Mouse (Mus musculus) liver, adult 2 months (tissue): Measurements from ENCODE around the gene Dpy19l3. TPM values are rescaled to one million over a fixed set of nuclear protein-coding genes. Genes with fewer than 3 reads are reported as not detected.
A peak's percentile ranks its signal among the peaks of the same experiment; 100 is the strongest.

ENCODE experiments used
- DNase-seq: peaks from one replicate; pipeline ENCODE4 v3.0.0-alpha.2; 2011; ENCODE audit warnings: low read depth, low spot score; ENCODE audit errors: extremely low read depth
- H3K27ac ChIP-seq: fragments of 200-500 bp; replicated peaks from 2 replicates; pipeline ENCODE4 v1.5.1; 2012; ENCODE audit warnings: low read depth, mild to moderate bottlenecking, control low read depth, inconsistent platforms, low read length; ENCODE audit not compliant: insufficient read depth
- H3K27me3 ChIP-seq: fragments of 200-500 bp; 2 replicates; pipeline ENCODE4 v1.6.1; 2012; ENCODE audit warnings: mild to moderate bottlenecking, moderate library complexity, low read length, inconsistent platforms; ENCODE audit not compliant: control insufficient read depth, insufficient read depth
- H3K36me3 ChIP-seq: fragments of 200-500 bp; 2 replicates; pipeline ENCODE4 v1.6.1; 2012; ENCODE audit warnings: low read length, inconsistent platforms; ENCODE audit not compliant: control insufficient read depth, insufficient read depth
- H3K4me1 ChIP-seq: fragments of 200-500 bp; 2 replicates; pipeline ENCODE4 v1.6.1; 2011; ENCODE audit warnings: low read length; ENCODE audit not compliant: control insufficient read depth, insufficient read depth
- H3K4me3 ChIP-seq: fragments of 200-500 bp; 2 replicates; pipeline ENCODE4 v1.5.1; 2011; ENCODE audit warnings: low read depth, mild to moderate bottlenecking, control low read depth, low read length, moderate library complexity; ENCODE audit not compliant: insufficient read depth
- H3K79me2 ChIP-seq: fragments of 200-500 bp; 2 replicates; pipeline ENCODE4 v1.6.1; 2012; ENCODE audit warnings: inconsistent platforms, mild to moderate bottlenecking, low read length, moderate library complexity; ENCODE audit not compliant: control insufficient read depth, insufficient read depth
- H3K9ac ChIP-seq: fragments of 200-500 bp; 2 replicates; pipeline ENCODE4 v1.6.1; 2012; ENCODE audit warnings: low read depth, mild to moderate bottlenecking, control low read depth, inconsistent platforms, low read length
- CTCF ChIP-seq: fragments of 200-500 bp; IDR thresholded peaks from 2 replicates; pipeline ENCODE4 v1.5.1; 2011; ENCODE audit warnings: low read depth, low read length, control low read depth
- POLR2A ChIP-seq: fragments of 200-500 bp; IDR thresholded peaks from 2 replicates; pipeline ENCODE4 v1.6.1; 2011; ENCODE audit warnings: low read length, control low read depth; ENCODE audit not compliant: insufficient read depth; ENCODE audit errors: extremely low read depth
- WGBS: fragments of 180-500 bp; shearing (Covaris S2); methylation state at CpG from one replicate; pipeline ENCODE4 v1.1.7; 2018; 5-methylcytosine and 5-hydroxymethylcytosine counted together
- polyA plus RNA-seq: library from polyadenylated mRNA; depleted of rRNA; stranded (reverse); fragments of >200 nt; gene quantifications from 2 replicates; pipeline ENCODE4 v1.2.3, GENCODE M21; 2012
- total RNA-seq: library from RNA; depleted of rRNA; stranded (reverse); fragments of >200 nt; gene quantifications from 2 replicates; pipeline ENCODE4 v1.2.3, GENCODE M21; 2014

The Dpy19l3 gene
- total and polyA plus RNA-seq, 2 experiments: 2.4 to 3.8 TPM

- no peak overlapping the region for H3K4me3 ChIP-seq
- H3K36me3 ChIP-seq: no peaks in the 10 kb centered on the region
- no peaks in the 10 kb centered on the region for H3K27me3 ChIP-seq
- no peak overlapping the region for H3K27ac ChIP-seq
- no peaks in the 10 kb centered on the region for H3K4me1 ChIP-seq
- H3K9ac ChIP-seq: no peak overlapping the region
- DNase-seq: no peak
- TF ChIP-seq CTCF: no peak
- TF ChIP-seq POLR2A: no peak
- H3K79me2 ChIP-seq: no peaks in the 10 kb centered on the region
- WGBS: 92% methylated on average over 14 of the region's 14 CpGs
Observed at GRCm38 (mm10) chr7:35692117-35692516, 62.1 kb downstream of the Dpy19l3 start.

- Histone ChIP-seq H3K4me3 (no peak overlapping the region), H3K27me3 (no peaks in the 10 kb centered on the region), H3K27ac (no peak overlapping the region), H3K4me1 (no peaks in the 10 kb centered on the region), H3K36me3 (no peaks in the 10 kb centered on the region), H3K9ac (no peak overlapping the region), H3K79me2 (no peaks in the 10 kb centered on the region)
- no peak for TF ChIP-seq POLR2A
- TF ChIP-seq CTCF: no peak
- 93% methylated on average over 11 of the region's 11 CpGs for WGBS
- DNase-seq: no peak
Observed at GRCm38 (mm10) chr7:35688781-35689349, 65.4 kb downstream of the Dpy19l3 start.

GRCm38 (mm10) chr7:35688276-35688675, 66.0 kb downstream of the Dpy19l3 start:
- Histone ChIP-seq H3K79me2 (no peaks in the 10 kb centered on the region), H3K36me3 (no peaks in the 10 kb centered on the region), H3K4me3 (no peak overlapping the region), H3K27ac (no peak overlapping the region), H3K27me3 (no peaks in the 10 kb centered on the region), H3K4me1 (no peaks in the 10 kb centered on the region), H3K9ac (no peak overlapping the region)
- 87% methylated on average over 9 of the region's 9 CpGs for WGBS
- DNase-seq: no peak
- TF ChIP-seq POLR2A (no peak), CTCF (no peak)

GRCm38 (mm10) chr7:35687229-35687628, 67.0 kb downstream of the Dpy19l3 start:
- no peak overlapping the region for H3K4me3 ChIP-seq
- no peaks in the 10 kb centered on the region for H3K79me2 ChIP-seq
- no peaks in the 10 kb centered on the region for H3K27me3 ChIP-seq
- WGBS: 36% methylated on average over 10 of the region's 10 CpGs
- H3K9ac ChIP-seq: no peak overlapping the region
- H3K4me1 ChIP-seq: no peaks in the 10 kb centered on the region
- H3K36me3 ChIP-seq: no peaks in the 10 kb centered on the region
- no peak overlapping the region for H3K27ac ChIP-seq
- DNase-seq: peak; percentile 38
- TF ChIP-seq POLR2A (no peak), CTCF (no peak)

- H3K36me3 ChIP-seq: no peaks in the 10 kb centered on the region
- H3K4me1 ChIP-seq: no peaks in the 10 kb centered on the region
- WGBS: 32% methylated on average over 13 of the region's 13 CpGs
- TF ChIP-seq CTCF (peak; percentile 94), POLR2A (no peak)
- H3K27me3 ChIP-seq: no peaks in the 10 kb centered on the region
- no peaks in the 10 kb centered on the region for H3K79me2 ChIP-seq
- H3K27ac ChIP-seq: no peak overlapping the region
- no peak overlapping the region for H3K4me3 ChIP-seq
- DNase-seq: peak; percentile 17
- no peak overlapping the region for H3K9ac ChIP-seq
Observed at GRCm38 (mm10) chr7:35686756-35687155, 67.5 kb downstream of the Dpy19l3 start.

GRCm38 (mm10) chr7:35686216-35686615, 68.0 kb downstream of the Dpy19l3 start:
- H3K79me2 ChIP-seq: no peaks in the 10 kb centered on the region
- 81% methylated on average over 11 of the region's 11 CpGs for WGBS
- no peak overlapping the region for H3K4me3 ChIP-seq
- no peaks in the 10 kb centered on the region for H3K36me3 ChIP-seq
- H3K27me3 ChIP-seq: no peaks in the 10 kb centered on the region
- H3K9ac ChIP-seq: no peak overlapping the region
- TF ChIP-seq CTCF (no peak), POLR2A (no peak)
- no peak for DNase-seq
- H3K27ac ChIP-seq: no peak overlapping the region
- H3K4me1 ChIP-seq: no peaks in the 10 kb centered on the region
